Mouse (Mus musculus) embryo, embryonic 10 days (tissue): ENCODE measurements around the gene Vmn1r165.
"Not testable (repeated sequence)": the region's sequence is repeated elsewhere in the genome, so short reads cannot be mapped to it uniquely, and the experiment has no call there.

Experiments used
- DNase-seq: peaks from one replicate; pipeline ENCODE4 v3.0.0-alpha.2; 2015; ENCODE audit warnings: low spot score

The Vmn1r165 gene

GRCm38 (mm10) chr7:23217032-23217431, at the start of gene Vmn1r165:
Gene Vmn1r165 (plus strand): TSS chr7:23217332.
- not testable (repeated sequence) for DNase-seq

GRCm38 (mm10) chr7:23251582-23251981, 34.5 kb downstream of the Vmn1r165 start, which contains the start of gene Vmn1r166:
Gene Vmn1r166 (minus strand): TSS chr7:23251682.
- not testable (repeated sequence) for DNase-seq
